Mouse (Mus musculus) frontal cortex, postnatal 14 days (tissue): Measurements from ENCODE around the gene Prdx2.

ENCODE experiments used
- DNase-seq, 2 experiments: peaks; one replicate each; pipeline ENCODE4 v3.0.0; 2022; ENCODE audit warnings: low spot score in 2 of 2

Gene Prdx2

GRCm38 (mm10) chr8:84997649-84998295 lies 28.4 kb downstream of the Prdx2 start:
- DNase-seq, result peak; percentile 76 to 87

GRCm38 (mm10) chr8:85007686-85008085 lies 38.3 kb downstream of the Prdx2 start:
- DNase-seq, result no peak

GRCm38 (mm10) chr8:85011242-85011641 lies 41.9 kb downstream of the Prdx2 start:
- no peak for DNase-seq

GRCm38 (mm10) chr8:85013230-85013840 lies 43.9 kb downstream of the Prdx2 start:
- DNase-seq, result peak; percentile 58 to 73

GRCm38 (mm10) chr8:85014431-85014830 lies 45.0 kb downstream of the Prdx2 start, which contains the start of gene Best2:
Gene Best2 (minus strand): TSS chr8:85014531.
- no peak for DNase-seq

- no peak for DNase-seq
Measured at GRCm38 (mm10) chr8:85016724-85017123, 47.3 kb downstream of the Prdx2 start.

- no peak for DNase-seq
Measured at GRCm38 (mm10) chr8:85017209-85017608, 47.8 kb downstream of the Prdx2 start.

GRCm38 (mm10) chr8:85021514-85022055 lies 52.2 kb downstream of the Prdx2 start:
- no peak for DNase-seq

GRCm38 (mm10) chr8:85023846-85024245 lies 54.5 kb downstream of the Prdx2 start:
- DNase-seq, result no peak
